Mouse (Mus musculus): ENCODE measurements around the gene D16Ertd472e.

DNA sequence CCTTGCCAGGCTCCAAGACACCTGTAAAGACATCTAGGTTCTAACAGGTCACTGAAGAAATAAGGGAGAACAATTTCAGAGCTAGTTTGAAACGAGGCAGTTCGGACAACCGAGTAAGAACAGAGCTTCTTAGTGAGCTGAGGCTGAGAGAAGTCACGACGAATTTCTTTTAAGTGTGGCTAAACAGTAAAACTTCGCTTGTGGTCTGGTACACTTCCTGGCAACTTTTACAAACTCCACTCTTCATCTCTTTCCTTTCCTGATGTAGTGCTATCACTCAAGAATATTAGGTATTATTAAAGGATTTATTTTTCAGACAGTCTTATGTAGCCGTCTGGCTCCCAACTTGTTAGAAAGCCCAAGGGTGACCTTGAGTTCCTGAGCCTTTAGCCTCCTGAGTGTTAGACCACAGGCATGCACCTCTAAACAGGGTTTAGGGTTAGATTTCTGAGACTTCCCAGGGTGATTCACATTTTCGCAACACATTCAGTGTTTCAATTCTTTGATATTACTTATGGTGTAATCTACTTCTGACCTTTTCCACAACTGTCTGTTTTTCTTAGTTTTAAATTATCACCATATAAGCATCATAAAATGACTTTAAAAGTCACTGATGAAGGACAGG is 38.6 kb downstream of the D16Ertd472e start:
- TF ChIP-seq CTCF (IDR thresholded peaks at IDR 0.05; ENCODE audit: low read depth) (no peak), EP300 (IDR thresholded peaks at IDR 0.05; ENCODE audit: low read depth) (no peak)
